Mouse (Mus musculus) hindbrain, embryonic 16.5 days (tissue): ENCODE measurements at regions not wholly inside any gene's neighbourhood (a gene's known extent, or its start where the extent isn't known, plus 50 kb on each side); places are given as distances from the start of the nearest gene placed in this dataset.

Experiments used
- ATAC-seq: fragments of 200-750 bp; cut with Nextera tagmentation; 2 replicates; pipeline ENCODE4 v1.8.0; 2017; ENCODE audit warnings: moderate TSS enrichment, moderate library complexity
- H3K27ac ChIP-seq: fragments of 300-500 bp; sonication (generic); 2 replicates; pipeline ENCODE4 v1.5.1; 2014; ENCODE audit warnings: low read depth, mild to moderate bottlenecking, control low read depth, low read length, moderate library complexity
- H3K27me3 ChIP-seq: fragments of 300-500 bp; sonication (generic); replicated peaks from 2 replicates; pipeline ENCODE4 v1.6.1; 2014; ENCODE audit warnings: low read length; ENCODE audit not compliant: control insufficient read depth, insufficient read depth
- H3K36me3 ChIP-seq: fragments of 300-500 bp; sonication (generic); 2 replicates; pipeline ENCODE4 v1.6.1; 2014; ENCODE audit warnings: mild to moderate bottlenecking, low read length, moderate library complexity, mixed read lengths; ENCODE audit not compliant: control insufficient read depth, insufficient read depth
- H3K4me1 ChIP-seq: fragments of 300-500 bp; sonication (generic); 2 replicates; pipeline ENCODE4 v1.6.1; 2014; ENCODE audit warnings: low read depth, low read length; ENCODE audit not compliant: control insufficient read depth, insufficient read depth
- H3K4me2 ChIP-seq: fragments of 300-500 bp; sonication (generic); 2 replicates; pipeline ENCODE4 v1.6.1; 2014; ENCODE audit warnings: mild to moderate bottlenecking, low read length, control low read depth, moderate library complexity
- H3K4me3 ChIP-seq: fragments of 300-500 bp; sonication (generic); 2 replicates; pipeline ENCODE4 v1.5.1; 2014; ENCODE audit warnings: mild to moderate bottlenecking, low read length, control low read depth, moderate library complexity
- H3K9ac ChIP-seq: fragments of 300-500 bp; sonication (generic); 2 replicates; pipeline ENCODE4 v1.6.1; 2014; ENCODE audit warnings: low read depth, mild to moderate bottlenecking, control low read depth, low read length, moderate library complexity
- H3K9me3 ChIP-seq: fragments of 300-500 bp; sonication (generic); 2 replicates; pipeline ENCODE4 v1.6.1; 2014; ENCODE audit warnings: mild to moderate bottlenecking, low read length, moderate library complexity; ENCODE audit not compliant: control insufficient read depth
- WGBS: fragments of 180-500 bp; shearing (Covaris S2); extraction: QIAGEN DNeasy Blood & Tissue Kit; methylation state at CpG from one replicate; pipeline ENCODE4 v1.1.7; 2014; 5-methylcytosine and 5-hydroxymethylcytosine counted together

- no peaks in the 10 kb centered on the region for H3K27me3 ChIP-seq
- no peaks in the 10 kb centered on the region for H3K36me3 ChIP-seq
- no peak overlapping the region for H3K9ac ChIP-seq
- no peak for ATAC-seq
- H3K4me2 ChIP-seq, result no peak overlapping the region
- no peaks in the 10 kb centered on the region for H3K9me3 ChIP-seq
- no peak overlapping the region for H3K4me3 ChIP-seq
- WGBS, result 87% methylated on average over 5 of the region's 5 CpGs
- no peak overlapping the region for H3K27ac ChIP-seq
- H3K4me1 ChIP-seq, result no peaks in the 10 kb centered on the region
Measured at GRCm38 (mm10) chr17:51937707-51938106, 104.6 kb upstream of the Satb1 start.

- Histone ChIP-seq H3K27me3 (no peaks in the 10 kb centered on the region), H3K4me3 (no peak overlapping the region), H3K36me3 (no peaks in the 10 kb centered on the region), H3K4me2 (no peak overlapping the region), H3K4me1 (no peaks in the 10 kb centered on the region), H3K27ac (no peak overlapping the region), H3K9me3 (no peaks in the 10 kb centered on the region), H3K9ac (no peak overlapping the region)
- ATAC-seq, result no peak
- WGBS, result 75% methylated on average over 5 of the region's 5 CpGs
Measured at GRCm38 (mm10) chr17:51936071-51936470, 103.0 kb upstream of the Satb1 start.

GRCm38 (mm10) chr17:51926392-51926791, 93.3 kb upstream of the Satb1 start:
- 90% methylated on average over 3 of the region's 3 CpGs for WGBS

GRCm38 (mm10) chr17:51907031-51907430, 73.9 kb upstream of the Satb1 start:
- Histone ChIP-seq H3K36me3 (no peaks in the 10 kb centered on the region), H3K27me3 (no peaks in the 10 kb centered on the region), H3K4me1 (no peaks in the 10 kb centered on the region), H3K27ac (no peak overlapping the region), H3K9ac (no peak overlapping the region), H3K4me3 (no peak overlapping the region), H3K9me3 (no peaks in the 10 kb centered on the region), H3K4me2 (no peak overlapping the region)
- 75% methylated on average over 4 of the region's 4 CpGs for WGBS
- no peak for ATAC-seq

More at GRCm38 (mm10) chr17:51926392-51926791, 93.3 kb upstream of the Satb1 start:
- H3K36me3 ChIP-seq, result no peaks in the 10 kb centered on the region
- H3K27ac ChIP-seq, result no peak overlapping the region
- H3K9ac ChIP-seq, result no peak overlapping the region
- ATAC-seq, result no peak
- H3K4me1 ChIP-seq, result no peaks in the 10 kb centered on the region
- no peaks in the 10 kb centered on the region for H3K27me3 ChIP-seq
- H3K4me2 ChIP-seq, result no peak overlapping the region
- H3K4me3 ChIP-seq, result no peak overlapping the region
- H3K9me3 ChIP-seq, result no peaks in the 10 kb centered on the region; the same call in 1 of the 2 replicates

GRCm38 (mm10) chr17:51906418-51906817, 73.3 kb upstream of the Satb1 start:
- H3K36me3 ChIP-seq, result no peaks in the 10 kb centered on the region
- WGBS, result 84% methylated on average over 4 of the region's 4 CpGs
- no peaks in the 10 kb centered on the region for H3K4me1 ChIP-seq
- no peak overlapping the region for H3K4me3 ChIP-seq
- no peak for ATAC-seq
- no peaks in the 10 kb centered on the region for H3K9me3 ChIP-seq
- H3K9ac ChIP-seq, result no peak overlapping the region
- no peak overlapping the region for H3K4me2 ChIP-seq
- H3K27ac ChIP-seq, result no peak overlapping the region
- no peaks in the 10 kb centered on the region for H3K27me3 ChIP-seq

- no peak overlapping the region for H3K27ac ChIP-seq
- H3K4me3 ChIP-seq, result no peak overlapping the region
- WGBS, result 65% methylated on average over 3 of the region's 3 CpGs
- no peaks in the 10 kb centered on the region for H3K27me3 ChIP-seq
- H3K4me1 ChIP-seq, result no peaks in the 10 kb centered on the region
- no peaks in the 10 kb centered on the region for H3K9me3 ChIP-seq
- no peak overlapping the region for H3K9ac ChIP-seq
- ATAC-seq, result no peak
- no peaks in the 10 kb centered on the region for H3K36me3 ChIP-seq
- H3K4me2 ChIP-seq, result no peak overlapping the region
Measured at GRCm38 (mm10) chr17:51903885-51904284, 70.8 kb upstream of the Satb1 start.

- Histone ChIP-seq H3K36me3 (no peaks in the 10 kb centered on the region), H3K4me3 (no peak overlapping the region), H3K4me1 (no peaks in the 10 kb centered on the region), H3K9ac (no peak overlapping the region), H3K27ac (no peak overlapping the region), H3K4me2 (no peak overlapping the region), H3K9me3 (no peaks in the 10 kb centered on the region), H3K27me3 (no peaks in the 10 kb centered on the region)
- no peak for ATAC-seq
- WGBS, result 75% methylated on average over 2 of the region's 2 CpGs
Measured at GRCm38 (mm10) chr17:51899376-51899775, 66.3 kb upstream of the Satb1 start.

- Histone ChIP-seq H3K4me1 (no peaks in the 10 kb centered on the region), H3K27ac (no peak overlapping the region), H3K27me3 (no peaks in the 10 kb centered on the region), H3K9ac (no peak overlapping the region), H3K36me3 (no peaks in the 10 kb centered on the region), H3K4me3 (no peak overlapping the region), H3K4me2 (no peak overlapping the region), H3K9me3 (no peaks in the 10 kb centered on the region)
- no peak for ATAC-seq
- 91% methylated on average over 3 of the region's 3 CpGs for WGBS
Measured at GRCm38 (mm10) chr17:51896160-51896559, 63.1 kb upstream of the Satb1 start.

GRCm38 (mm10) chr17:51894278-51894677, 61.2 kb upstream of the Satb1 start:
- Histone ChIP-seq H3K4me3 (no peak overlapping the region), H3K9ac (no peak overlapping the region), H3K36me3 (no peaks in the 10 kb centered on the region), H3K4me2 (no peak overlapping the region), H3K27me3 (no peaks in the 10 kb centered on the region), H3K4me1 (no peaks in the 10 kb centered on the region), H3K9me3 (no peaks in the 10 kb centered on the region), H3K27ac (no peak overlapping the region)
- 95% methylated on average over 8 of the region's 8 CpGs for WGBS
- ATAC-seq, result no peak

- no peak for ATAC-seq
- H3K36me3 ChIP-seq, result no peaks in the 10 kb centered on the region
- no peak overlapping the region for H3K9ac ChIP-seq
- H3K27me3 ChIP-seq, result no peaks in the 10 kb centered on the region
- no peak overlapping the region for H3K27ac ChIP-seq
- H3K4me1 ChIP-seq, result no peaks in the 10 kb centered on the region
- 75% methylated on average over 3 of the region's 3 CpGs for WGBS
- no peak overlapping the region for H3K4me2 ChIP-seq
- H3K9me3 ChIP-seq, result no peaks in the 10 kb centered on the region
- no peak overlapping the region for H3K4me3 ChIP-seq
Measured at GRCm38 (mm10) chr17:51892856-51893255, 59.8 kb upstream of the Satb1 start.
